Comparison of ENCODE assay signal across 8 mouse cellular contexts in the genomic region with DNA sequence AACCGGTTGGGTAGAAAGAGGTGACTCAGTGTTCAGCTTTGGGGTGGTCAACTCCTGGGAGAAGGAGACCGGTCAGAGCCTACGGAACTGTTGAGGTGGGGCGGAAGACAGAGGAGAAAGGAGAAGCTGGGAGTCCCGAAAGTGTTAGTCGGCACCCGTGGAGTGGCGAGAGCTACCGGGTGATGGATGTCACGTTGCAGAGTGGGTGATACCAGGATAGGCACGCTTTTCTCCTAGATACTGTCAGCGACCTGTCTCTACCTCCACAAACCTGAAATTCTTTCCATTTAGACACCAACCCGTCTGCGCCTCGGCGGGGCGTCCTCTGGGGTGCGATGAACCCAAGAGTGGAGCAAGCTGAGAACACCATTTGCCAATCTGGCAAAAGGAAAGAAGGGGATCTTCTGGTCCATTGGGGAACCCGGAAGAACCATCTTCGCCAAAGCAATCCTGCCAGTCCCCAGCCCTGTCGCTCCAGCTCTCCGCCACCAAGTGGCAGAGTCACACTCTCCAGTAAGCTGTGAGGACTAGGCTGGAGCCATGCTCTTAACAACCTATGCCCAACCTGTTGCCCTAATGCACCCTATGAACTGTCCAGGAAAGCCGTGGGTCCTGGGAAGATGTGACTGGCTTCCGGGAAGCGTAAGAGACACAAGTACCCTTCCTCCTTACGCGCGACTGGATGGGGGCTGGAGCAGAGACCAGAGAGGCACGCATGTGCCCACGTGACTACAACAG. TPM values are rescaled to one million over a fixed set of nuclear protein-coding genes. Genes with fewer than 3 reads are reported as not detected.
DNase-seq lines count a peak whose midpoint lies in the region; ATAC-seq and TF ChIP-seq lines count a peak whose summit lies in the region.

A gene (minus strand): TSS at position 628 of the 738 bp plus-strand sequence.

- H3K4me2 ChIP-seq in intestine, postnatal 0 days (replicated peaks; ENCODE audit: low read depth) = peak within 1 kb of the TSS; percentile 52
- H3K4me2 ChIP-seq in stomach, postnatal 0 days (replicated peaks; ENCODE audit: low read depth) = peak within 1 kb of the TSS; percentile 39

- no peak for TF ChIP-seq EP300 in stomach, postnatal 0 days (optimal IDR thresholded peaks at IDR 0.05)

- intact Hi-C loops in left cerebral cortex, postnatal 36 days (cut with DNase I) = loop anchor here (10.0 kb wide), 3 partner anchors 116 to 1214 kb away; no protein-coding TSS in a partner anchor

- peak; percentile 77 for TF ChIP-seq CTCF in intestine, postnatal 0 days (IDR thresholded peaks at IDR 0.05; ENCODE audit: low read depth)
- peak; percentile 72 for TF ChIP-seq CTCF in stomach, postnatal 0 days (IDR thresholded peaks at IDR 0.05; ENCODE audit: low read depth)

- H3K9me3 ChIP-seq in forebrain, embryonic 10.5 days = no peaks in the 10 kb centered on the region
- no peaks in the 10 kb centered on the region for H3K9me3 ChIP-seq in intestine, postnatal 0 days (ENCODE audit: control insufficient read depth)
- H3K9me3 ChIP-seq in stomach, postnatal 0 days (ENCODE audit: control insufficient read depth, low read length) = no peaks in the 10 kb centered on the region

- H3K27ac ChIP-seq in forebrain, embryonic 10.5 days = no peak within 1 kb of the TSS
- no peak within 1 kb of the TSS for H3K27ac ChIP-seq in intestine, postnatal 0 days (ENCODE audit: low read depth, low read length)
- H3K27ac ChIP-seq in macrophage = no peak within 1 kb of the TSS
- no peak within 1 kb of the TSS for H3K27ac ChIP-seq in stomach, postnatal 0 days (replicated peaks)

- H3K4me3 ChIP-seq in forebrain, embryonic 10.5 days = peak within 1 kb of the TSS; percentile 32
- H3K4me3 ChIP-seq in intestine, postnatal 0 days (ENCODE audit: low read depth, low read length) = peak within 1 kb of the TSS; percentile 21
- peak within 1 kb of the TSS; percentile 20 for H3K4me3 ChIP-seq in macrophage (ENCODE audit: inconsistent target)
- H3K4me3 ChIP-seq in stomach, postnatal 0 days (ENCODE audit: low read depth, low read length) = peak within 1 kb of the TSS; percentile 20

- H3K9ac ChIP-seq in intestine, postnatal 0 days (ENCODE audit: low read depth, low read length) = no peak within 1 kb of the TSS
- H3K9ac ChIP-seq in stomach, postnatal 0 days (ENCODE audit: low read length) = no peak within 1 kb of the TSS

- peak; percentile 18 for DNase-seq in ovary, postnatal 36 days (ENCODE audit: low spot score)
- no peak for DNase-seq in ovary, adult 18-20 months (ENCODE audit: low spot score)
- peak; percentile 65 for DNase-seq in forebrain, embryonic 10.5 days (ENCODE audit: extremely low spot score, low spot score)
- DNase-seq in stomach, postnatal 0 days (ENCODE audit: low spot score) = peak; percentile 67
- no peak for DNase-seq in left cerebral cortex, postnatal 36 days (ENCODE audit: low spot score in 2 of 2)
- DNase-seq in spleen, adult 12 weeks (ENCODE audit: low spot score) = no peak

- H3K36me3 ChIP-seq in forebrain, embryonic 10.5 days (replicated peaks) = no peaks in the 10 kb centered on the region
- no peaks in the 10 kb centered on the region for H3K36me3 ChIP-seq in intestine, postnatal 0 days (ENCODE audit: control insufficient read depth, insufficient read depth)
- no peaks in the 10 kb centered on the region for H3K36me3 ChIP-seq in macrophage (ENCODE audit: inconsistent target)
- no peaks in the 10 kb centered on the region for H3K36me3 ChIP-seq in stomach, postnatal 0 days (ENCODE audit: control insufficient read depth, insufficient read depth, low read length)

- H3K27me3 ChIP-seq in forebrain, embryonic 10.5 days (ENCODE audit: poor library complexity, severe bottlenecking) = peaks cover 98% of the 10 kb centered on the region
- H3K27me3 ChIP-seq in intestine, postnatal 0 days (replicated peaks; ENCODE audit: control insufficient read depth, insufficient read depth, low read length) = peaks cover 92% of the 10 kb centered on the region
- peaks cover 18% of the 10 kb centered on the region for H3K27me3 ChIP-seq in stomach, postnatal 0 days (ENCODE audit: control insufficient read depth, insufficient read depth, low read length)

- ATAC-seq in intestine, postnatal 0 days = peak; percentile 81
- ATAC-seq in stomach, postnatal 0 days (ENCODE audit: low FRiP score, low TSS enrichment) = peak; percentile 85

- H3K79me2 ChIP-seq in macrophage (ENCODE audit: inconsistent target) = no peaks in the 10 kb centered on the region

- H3K4me1 ChIP-seq in forebrain, embryonic 10.5 days = peaks cover 35% of the 10 kb centered on the region
- no peaks in the 10 kb centered on the region for H3K4me1 ChIP-seq in intestine, postnatal 0 days (replicated peaks; ENCODE audit: control insufficient read depth, insufficient read depth, low read length)
- H3K4me1 ChIP-seq in stomach, postnatal 0 days (replicated peaks; ENCODE audit: control insufficient read depth, insufficient read depth) = no peaks in the 10 kb centered on the region; the same call in 1 of the 2 replicates

- WGBS in forebrain, embryonic 10.5 days = under 1% methylated on average over 30 of the region's 30 CpGs
- whole genome bisulfite sequencing in intestine, postnatal 0 days = 1% methylated on average over 30 of the region's 30 CpGs
- 1% methylated on average over 30 of the region's 30 CpGs for WGBS in macrophage (ENCODE audit: missing documents)
- under 1% methylated on average over 30 of the region's 30 CpGs for WGBS in stomach, postnatal 0 days

RNA-seq across cellular contexts. Expression of the gene that starts here (rescaled TPM):
- polyA plus RNA-seq in forebrain, embryonic 10.5 days (2016; fragmentation: Nextera tagmentation; extraction: Ambion mirVana) = 0.54 TPM in 1 of 2 replicates, not detected in the other
- polyA plus RNA-seq in intestine, postnatal 0 days (2015; fragmentation: Nextera tagmentation; extraction: Ambion mirVana) = not detected in 2 replicates
- not detected for total RNA-seq in macrophage (2018; cell fraction: chromatin; rRNA removed)
- total RNA-seq in macrophage (2018; cell fraction: cytosol; rRNA removed) = not detected
- total RNA-seq in macrophage (2018; cell fraction: nucleus; rRNA removed) = not detected
- polyA plus RNA-seq in macrophage (2018) = not detected in 3 replicates
- not detected in 2 replicates for polyA plus RNA-seq in stomach, postnatal 0 days (2015; fragmentation: Nextera tagmentation; extraction: Ambion mirVana)
- not detected for total RNA-seq in left cerebral cortex, postnatal 36 days (2021)

Comparison
In these comparisons a context has a peak if more than half of its experiments do, and no peak if none do; other contexts are left out.
1. Peak in DNase-seq and H3K4me3 ChIP-seq in forebrain, embryonic 10.5 days; RNA of the gene not detected or under 1 TPM.
2. Peak in ATAC-seq, H3K4me3 ChIP-seq and H3K4me2 ChIP-seq in intestine, postnatal 0 days; RNA of the gene not detected or under 1 TPM.
3. Peak in DNase-seq, ATAC-seq, H3K4me3 ChIP-seq and H3K4me2 ChIP-seq in stomach, postnatal 0 days; RNA of the gene not detected or under 1 TPM.